Mouse (Mus musculus) liver, postnatal 0 days (tissue): ENCODE data around the gene Ccdc6.

Source experiments
- CTCF ChIP-seq: sonication (generic); IDR thresholded peaks from 2 replicates; pipeline ENCODE4 v1.5.1; 2016; ENCODE audit warnings: antibody characterized with exemption, low read depth
- EP300 ChIP-seq: IDR thresholded peaks from 2 replicates; pipeline ENCODE4 v1.6.1; 2016; ENCODE audit warnings: antibody characterized with exemption, low read depth, mild to moderate bottlenecking

DNA sequence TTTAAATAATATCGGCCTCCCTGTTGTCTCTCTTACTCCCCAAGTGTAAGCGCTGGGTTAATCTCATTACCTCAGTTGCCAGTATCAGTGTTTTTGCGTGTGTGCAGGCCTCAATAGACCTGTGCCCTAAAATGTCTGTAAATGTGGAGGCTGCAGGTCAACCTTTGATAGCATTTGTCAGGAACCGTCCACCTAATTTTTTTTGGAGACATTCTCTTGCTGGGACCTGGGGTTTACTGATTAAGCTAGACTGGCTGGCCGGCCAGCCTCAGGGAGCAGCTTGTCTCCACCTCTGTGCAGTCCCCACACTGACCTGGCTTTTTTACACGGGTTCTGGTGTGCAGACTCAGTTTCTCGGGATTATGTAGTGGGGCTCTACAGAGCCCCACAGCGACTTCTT lies 30.4 kb downstream of the Ccdc6 start:
- TF ChIP-seq CTCF = no peak
- peak; percentile 98 for TF ChIP-seq EP300
